9 mouse cellular contexts compared by ENCODE assay signal in the genomic region with DNA sequence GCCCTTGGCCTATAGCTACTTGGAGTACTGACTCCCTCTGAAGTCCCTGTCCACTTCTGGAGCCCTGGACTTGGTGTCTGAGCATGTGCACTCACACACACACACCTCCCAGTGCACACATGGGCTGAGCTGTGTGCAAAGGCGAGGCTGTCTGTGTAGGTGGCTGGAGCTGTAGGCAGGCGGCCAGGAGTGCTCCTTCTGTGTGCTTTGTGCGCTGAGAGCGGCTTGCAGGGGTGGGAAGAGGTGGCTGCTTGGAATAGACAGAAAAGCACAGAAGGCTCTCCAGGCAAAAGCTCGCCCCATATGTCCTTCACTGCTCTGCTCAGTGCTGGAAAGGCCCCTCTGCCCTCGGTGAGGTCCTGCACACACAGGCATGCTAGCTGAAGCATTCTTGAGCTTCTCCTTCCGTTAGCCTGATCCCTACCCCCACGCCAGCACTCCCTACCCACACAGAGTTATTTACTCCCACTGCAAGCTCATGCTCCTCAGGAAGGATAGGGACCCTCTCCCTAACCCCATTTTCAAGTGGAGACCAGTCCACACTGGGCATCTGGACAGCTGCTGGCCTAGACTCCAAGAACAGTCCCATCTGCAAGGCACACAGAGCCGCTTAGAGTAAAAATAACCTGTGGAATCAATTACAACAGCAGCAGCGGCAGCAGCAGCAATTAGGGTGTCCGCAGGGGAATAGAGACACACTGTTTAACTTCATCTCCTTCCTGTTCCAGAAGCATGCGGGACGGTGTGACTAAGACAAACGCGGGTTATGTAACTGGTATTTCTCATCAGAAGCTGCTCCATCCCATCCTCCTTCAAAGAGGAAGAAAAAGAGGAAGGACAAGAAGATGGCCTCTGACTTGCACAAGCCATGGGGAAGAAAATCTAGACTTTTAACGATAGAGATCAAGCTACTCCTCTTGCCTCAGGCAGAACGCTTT. TPM values are rescaled to one million over a fixed set of nuclear protein-coding genes. Genes with fewer than 3 reads are reported as not detected.
DNase-seq lines count a peak whose midpoint lies in the region; TF ChIP-seq lines count a peak whose summit lies in the region.
"Had no signal": no experiment of that assay in that cellular context is flagged by ENCODE, and none has a peak within 500 bp of the region (broad histone marks: within the 10 kb centered on the region; RNA-seq: fewer than 3 reads in every experiment).

No protein-coding gene starts in this region.

- H3K27me3 ChIP-seq in spleen, adult 2 months (ENCODE audit: control insufficient read depth, insufficient read depth, low read length), result no peaks in the 10 kb centered on the region
- no peaks in the 10 kb centered on the region for H3K27me3 ChIP-seq in liver, adult 2 months (ENCODE audit: control insufficient read depth, insufficient read depth, low read length)
- H3K27me3 ChIP-seq in thymus, adult 2 months (ENCODE audit: control insufficient read depth, insufficient read depth, low read length), result no peaks in the 10 kb centered on the region

- no peak overlapping the region for H3K4me3 ChIP-seq in spleen, adult 2 months (ENCODE audit: extremely low read depth, insufficient read depth, insufficient read length)
- H3K4me3 ChIP-seq in liver, adult 2 months (ENCODE audit: insufficient read depth, low read depth, low read length), result no peak overlapping the region
- no peak overlapping the region for H3K4me3 ChIP-seq in thymus, adult 2 months (ENCODE audit: control insufficient read depth, insufficient read depth, low read length)
- H3K4me3 ChIP-seq: myocyte had no signal

- TF ChIP-seq POLR2A in spleen, adult 2 months (IDR thresholded peaks at IDR 0.05; ENCODE audit: low read depth, low read length), result no peak
- TF ChIP-seq POLR2A in liver, adult 2 months (IDR thresholded peaks at IDR 0.05; ENCODE audit: extremely low read depth, insufficient read depth, low read length), result no peak
- no peak for TF ChIP-seq POLR2A in thymus, adult 2 months (IDR thresholded peaks at IDR 0.05; ENCODE audit: control insufficient read depth, extremely low read depth, insufficient read depth, low read length, poor library complexity)

- 45% methylated on average over 17 of the region's 17 CpGs for WGBS in spleen, adult 2 months
- WGBS in liver, adult 2 months, result 59% methylated on average over 17 of the region's 17 CpGs
- WGBS in thymus, adult 2 months, result 48% methylated on average over 17 of the region's 17 CpGs

- H3K79me2 ChIP-seq in liver, adult 2 months (ENCODE audit: control insufficient read depth, insufficient read depth, low read length), result no peaks in the 10 kb centered on the region

- H3K4me1 ChIP-seq in spleen, adult 2 months (ENCODE audit: control insufficient read depth, insufficient read depth, insufficient read length), result peaks cover 2% of the 10 kb centered on the region; the same call in 1 of the 2 replicates
- peaks cover 6% of the 10 kb centered on the region for H3K4me1 ChIP-seq in liver, adult 2 months (ENCODE audit: control insufficient read depth, insufficient read depth, low read length)
- H3K4me1 ChIP-seq in thymus, adult 2 months (replicated peaks; ENCODE audit: control insufficient read depth, insufficient read depth, low read length), result 0 out of 2 replicates have a peak, but pooled peaks cover 1% of the 10 kb centered on the region

- no peak for DNase-seq in spleen, adult 2 months (ENCODE audit: low read depth in 1 of 2, low spot score in 2 of 2)
- no peak for DNase-seq in spleen, postnatal 10 days (ENCODE audit: low spot score in 2 of 2)
- DNase-seq in gastrocnemius, postnatal 10 days, result peak; percentile 51
- peak; percentile 44 for DNase-seq in kidney, postnatal 10 days
- peak; percentile 40 for DNase-seq in liver, adult 2 months (ENCODE audit: extremely low read depth, low read depth, low spot score)
- peak; percentile 88 to 90 for DNase-seq in right cerebral cortex, adult 2 months (ENCODE audit: low spot score in 2 of 2)
- no peak for DNase-seq in T-cell, adult 2 months (ENCODE audit: low spot score)
- no peak for DNase-seq in thymus, adult 2 months

- no peak overlapping the region for H3K9ac ChIP-seq in liver, adult 2 months (ENCODE audit: low read depth, low read length)

- TF ChIP-seq CTCF in spleen, adult 2 months (IDR thresholded peaks at IDR 0.05; ENCODE audit: extremely low read depth, insufficient read depth, insufficient read length, insufficient replicate concordance), result no peak
- no peak for TF ChIP-seq CTCF in liver, adult 2 months (IDR thresholded peaks at IDR 0.05; ENCODE audit: low read depth, low read length)
- TF ChIP-seq CTCF in thymus, adult 2 months (IDR thresholded peaks at IDR 0.05; ENCODE audit: borderline replicate concordance, control insufficient read depth, extremely low read depth, insufficient read depth, low read length, poor library complexity), result no peak

- no peaks in the 10 kb centered on the region for H3K36me3 ChIP-seq in spleen, adult 2 months (ENCODE audit: control insufficient read depth, insufficient read depth, low read length)
- no peaks in the 10 kb centered on the region for H3K36me3 ChIP-seq in liver, adult 2 months (ENCODE audit: control insufficient read depth, insufficient read depth, low read length)
- no peaks in the 10 kb centered on the region for H3K36me3 ChIP-seq in thymus, adult 2 months (ENCODE audit: control insufficient read depth, insufficient read depth, low read length)

- H3K27ac ChIP-seq in spleen, adult 2 months (ENCODE audit: insufficient read depth, low read length), result peak overlapping the region; percentile 47
- no peak overlapping the region for H3K27ac ChIP-seq in liver, adult 2 months (replicated peaks; ENCODE audit: insufficient read depth, low read depth, low read length)
- no peak overlapping the region for H3K27ac ChIP-seq in thymus, adult 2 months (ENCODE audit: control insufficient read depth, insufficient read depth, low read length)

RNA-seq across cellular contexts. Expression of a gene that starts 22.4 kb away (rescaled TPM):
- polyA plus RNA-seq in spleen, adult 2 months (2012; rRNA removed), result 30.2 and 32.2 TPM in 2 replicates
- 10 to 100 TPM; 44.9 to 45.0 TPM for total RNA-seq in gastrocnemius, postnatal 10 days (2021)
- total RNA-seq in liver, adult 2 months (2014; rRNA removed), result 5.7 and 8.1 TPM in 2 replicates
- polyA plus RNA-seq in liver, adult 2 months (2012; rRNA removed), result 7.8 and 8.9 TPM in 2 replicates
- 63.4 and 70.9 TPM in 2 replicates for polyA plus RNA-seq in thymus, adult 2 months (2012; rRNA removed)

Comparison
In these comparisons a context has a peak if more than half of its experiments do, and no peak if none do; other contexts are left out.
1. DNase-seq: peak in gastrocnemius, postnatal 10 days (single experiment), kidney, postnatal 10 days (single experiment), liver, adult 2 months (single experiment) and right cerebral cortex, adult 2 months (2 of 2); none in spleen, adult 2 months (0 of 2), spleen, postnatal 10 days (0 of 2), T-cell, adult 2 months (single experiment) and thymus, adult 2 months (single experiment).